11 mouse cellular contexts compared by ENCODE assay signal in genomic region chr4:155901205-155901604, GRCm38 (mm10). TPM values are rescaled to one million over a fixed set of nuclear protein-coding genes. Genes with fewer than 3 reads are reported as not detected.
DNase-seq lines count a peak whose midpoint lies in the region; ATAC-seq and TF ChIP-seq lines count a peak whose summit lies in the region.
"Had no signal": no experiment of that assay in that cellular context is flagged by ENCODE, and none has a peak within 500 bp of the region (broad histone marks: within the 10 kb centered on the region; RNA-seq: fewer than 3 reads in every experiment).

No protein-coding gene starts in this region.

- WGBS in kidney, adult 2 months = 53% methylated on average over 3 of the region's 3 CpGs
- WGBS in kidney, embryonic 16.5 days = 57% methylated on average over 3 of the region's 3 CpGs
- WGBS in forebrain, embryonic 13.5 days = 87% methylated on average over 3 of the region's 3 CpGs

- TF ChIP-seq POLR2A in kidney, adult 2 months (IDR thresholded peaks at IDR 0.05; ENCODE audit: low read depth, low read length) = no peak

- H3K27me3 ChIP-seq in kidney, adult 2 months (replicated peaks; ENCODE audit: control insufficient read depth, insufficient read depth, low read length) = no peaks in the 10 kb centered on the region
- no peaks in the 10 kb centered on the region for H3K27me3 ChIP-seq in kidney, embryonic 16.5 days (ENCODE audit: insufficient read depth, low read length)
- no peaks in the 10 kb centered on the region for H3K27me3 ChIP-seq in forebrain, embryonic 13.5 days
- H3K27me3 ChIP-seq: embryonic facial prominence, embryonic 13.5 days; limb, embryonic 13.5 days; Patski had no signal

- H3K36me3 ChIP-seq in kidney, adult 2 months (ENCODE audit: control insufficient read depth, insufficient read depth, low read length) = no peaks in the 10 kb centered on the region
- H3K36me3 ChIP-seq in kidney, embryonic 16.5 days (ENCODE audit: insufficient read depth, low read length) = peaks cover 41% of the 10 kb centered on the region
- H3K36me3 ChIP-seq in forebrain, embryonic 13.5 days (ENCODE audit: poor library complexity, severe bottlenecking) = peaks cover 95% of the 10 kb centered on the region

- H3K4me2 ChIP-seq in kidney, embryonic 16.5 days (replicated peaks; ENCODE audit: low read depth, low read length) = no peak overlapping the region
- no peak overlapping the region for H3K4me2 ChIP-seq in forebrain, embryonic 13.5 days
- H3K4me2 ChIP-seq: embryonic facial prominence, embryonic 13.5 days; limb, embryonic 13.5 days had no signal

- no peak overlapping the region for H3K4me3 ChIP-seq in kidney, adult 2 months (ENCODE audit: insufficient read depth, low read depth, low read length)
- no peak overlapping the region for H3K4me3 ChIP-seq in kidney, embryonic 16.5 days (ENCODE audit: low read length)
- H3K4me3 ChIP-seq in forebrain, embryonic 13.5 days = no peak overlapping the region
- H3K4me3 ChIP-seq: embryonic facial prominence, embryonic 13.5 days; limb, embryonic 13.5 days had no signal

- DNase-seq in kidney, adult 2 months = peak; percentile 52
- DNase-seq in adrenal gland, postnatal 10 days = peak; percentile 49
- peak; percentile 34 to 69 for DNase-seq in layer of hippocampus, postnatal 14 days (ENCODE audit: low spot score in 2 of 2)
- peak; percentile 12 for DNase-seq in testis, postnatal 14 days (ENCODE audit: low spot score)
- no peak for DNase-seq in urinary bladder, postnatal 36 days (ENCODE audit: low spot score in 2 of 2)

- no peak overlapping the region for H3K9ac ChIP-seq in kidney, embryonic 16.5 days (replicated peaks; ENCODE audit: low read length)
- no peak overlapping the region for H3K9ac ChIP-seq in forebrain, embryonic 13.5 days
- H3K9ac ChIP-seq: embryonic facial prominence, embryonic 13.5 days; limb, embryonic 13.5 days had no signal

- no peaks in the 10 kb centered on the region for H3K4me1 ChIP-seq in kidney, adult 2 months (ENCODE audit: control insufficient read depth, insufficient read depth, low read length)
- H3K4me1 ChIP-seq in kidney, embryonic 16.5 days (ENCODE audit: insufficient read depth, low read length) = no peaks in the 10 kb centered on the region
- H3K4me1 ChIP-seq in forebrain, embryonic 13.5 days = no peaks in the 10 kb centered on the region
- H3K4me1 ChIP-seq: embryonic facial prominence, embryonic 13.5 days; limb, embryonic 13.5 days had no signal

- no peak for TF ChIP-seq CTCF in kidney, adult 2 months (conservative IDR thresholded peaks at IDR 0.05; ENCODE audit: insufficient read depth, insufficient read length, low read depth, low read length)

- no peak for ATAC-seq in kidney, embryonic 16.5 days (ENCODE audit: low FRiP score, low TSS enrichment)
- peak; percentile 45; the same call in 1 of the 2 replicates for ATAC-seq in frontal cortex, adult (ENCODE audit: low TSS enrichment)
- ATAC-seq in forebrain, embryonic 13.5 days = no peak
- ATAC-seq: Patski had no signal

- no peak overlapping the region for H3K27ac ChIP-seq in kidney, adult 2 months (ENCODE audit: insufficient read depth, low read depth, low read length)
- no peak overlapping the region for H3K27ac ChIP-seq in kidney, embryonic 16.5 days (ENCODE audit: low read length)
- H3K27ac ChIP-seq in forebrain, embryonic 13.5 days = no peak overlapping the region
- H3K27ac ChIP-seq: embryonic facial prominence, embryonic 13.5 days; limb, embryonic 13.5 days had no signal

- no peaks in the 10 kb centered on the region for H3K9me3 ChIP-seq in kidney, embryonic 16.5 days (ENCODE audit: low read length)
- H3K9me3 ChIP-seq in forebrain, embryonic 13.5 days (replicated peaks) = no peaks in the 10 kb centered on the region
- H3K9me3 ChIP-seq: embryonic facial prominence, embryonic 13.5 days; limb, embryonic 13.5 days had no signal

RNA-seq across cellular contexts. Expression of gene Acap3, which starts 9.6 kb away (rescaled TPM):
- 14.6 and 18.3 TPM in 2 replicates for polyA plus RNA-seq in kidney, adult 2 months (2012; rRNA removed)
- 16.5 and 17.6 TPM in 2 replicates for polyA plus RNA-seq in kidney, embryonic 16.5 days (2015; fragmentation: Nextera tagmentation; extraction: Ambion mirVana)
- total RNA-seq in adrenal gland, postnatal 10 days (2021) = 10 to 100 TPM; 16.9 to 29.4 TPM
- total RNA-seq in layer of hippocampus, postnatal 14 days (2021) = 100 to 1,000 TPM; 143 to 160 TPM
- polyA plus RNA-seq in forebrain, embryonic 13.5 days (2015; fragmentation: Nextera tagmentation; extraction: Ambion mirVana) = 51.0 and 56.7 TPM in 2 replicates

RNA-seq across cellular contexts. Expression of gene Pusl1, which starts 9.6 kb away (rescaled TPM):
- 27.3 and 34.1 TPM in 2 replicates for polyA plus RNA-seq in kidney, adult 2 months (2012; rRNA removed)
- polyA plus RNA-seq in kidney, embryonic 16.5 days (2015; fragmentation: Nextera tagmentation; extraction: Ambion mirVana) = 51.4 and 55.1 TPM in 2 replicates
- 10 to 100 TPM; 27.9 to 39.0 TPM for total RNA-seq in adrenal gland, postnatal 10 days (2021)
- total RNA-seq in layer of hippocampus, postnatal 14 days (2021) = 10 to 100 TPM; 61.3 to 65.4 TPM
- polyA plus RNA-seq in forebrain, embryonic 13.5 days (2015; fragmentation: Nextera tagmentation; extraction: Ambion mirVana) = 46.5 and 54.2 TPM in 2 replicates

RNA-seq across cellular contexts. Expression of gene Ints11, which starts 31.9 kb away (rescaled TPM):
- polyA plus RNA-seq in kidney, adult 2 months (2012; rRNA removed) = 26.0 and 28.9 TPM in 2 replicates
- polyA plus RNA-seq in kidney, embryonic 16.5 days (2015; fragmentation: Nextera tagmentation; extraction: Ambion mirVana) = 72.9 and 80.1 TPM in 2 replicates
- total RNA-seq in adrenal gland, postnatal 10 days (2021) = 10 to 100 TPM; 29.0 to 29.3 TPM
- total RNA-seq in layer of hippocampus, postnatal 14 days (2021) = 10 to 100 TPM; 29.4 to 33.0 TPM
- polyA plus RNA-seq in forebrain, embryonic 13.5 days (2015; fragmentation: Nextera tagmentation; extraction: Ambion mirVana) = 96.2 and 106 TPM in 2 replicates

RNA-seq across cellular contexts. Expression of gene Cptp, which starts 32.0 kb away (rescaled TPM):
- polyA plus RNA-seq in kidney, adult 2 months (2012; rRNA removed) = 46.2 and 53.1 TPM in 2 replicates
- polyA plus RNA-seq in kidney, embryonic 16.5 days (2015; fragmentation: Nextera tagmentation; extraction: Ambion mirVana) = 20.0 TPM in 2 replicates
- 10 to 100 TPM; 17.6 to 18.4 TPM for total RNA-seq in adrenal gland, postnatal 10 days (2021)
- 10 to 100 TPM; 29.5 to 31.2 TPM for total RNA-seq in layer of hippocampus, postnatal 14 days (2021)
- 19.1 and 22.3 TPM in 2 replicates for polyA plus RNA-seq in forebrain, embryonic 13.5 days (2015; fragmentation: Nextera tagmentation; extraction: Ambion mirVana)

RNA-seq across cellular contexts. Expression of gene Tas1r3, which starts 38.0 kb away (rescaled TPM):
- 0.64 and 0.72 TPM in 2 replicates for polyA plus RNA-seq in kidney, adult 2 months (2012; rRNA removed)
- 0.22 and 0.40 TPM in 2 replicates for polyA plus RNA-seq in kidney, embryonic 16.5 days (2015; fragmentation: Nextera tagmentation; extraction: Ambion mirVana)
- total RNA-seq in adrenal gland, postnatal 10 days (2021) = under 1 TPM; 0.36 to 0.45 TPM
- total RNA-seq in layer of hippocampus, postnatal 14 days (2021) = under 1 TPM; 0.25 to 0.29 TPM
- 0.58 and 0.72 TPM in 2 replicates for polyA plus RNA-seq in forebrain, embryonic 13.5 days (2015; fragmentation: Nextera tagmentation; extraction: Ambion mirVana)

Comparison
In these comparisons a context has a peak if more than half of its experiments do, and no peak if none do; other contexts are left out.
1. DNase-seq: peak in kidney, adult 2 months (single experiment), adrenal gland, postnatal 10 days (single experiment), layer of hippocampus, postnatal 14 days (2 of 2) and testis, postnatal 14 days (single experiment); none in urinary bladder, postnatal 36 days (0 of 2).